Mouse (Mus musculus): ENCODE data around the gene Gm7544. TPM values are rescaled to one million over a fixed set of nuclear protein-coding genes. Genes with fewer than 3 reads are reported as not detected.

The Gm7544 gene
- polyA plus RNA-seq, 1 experiment from 2014 or later: not detected

DNA sequence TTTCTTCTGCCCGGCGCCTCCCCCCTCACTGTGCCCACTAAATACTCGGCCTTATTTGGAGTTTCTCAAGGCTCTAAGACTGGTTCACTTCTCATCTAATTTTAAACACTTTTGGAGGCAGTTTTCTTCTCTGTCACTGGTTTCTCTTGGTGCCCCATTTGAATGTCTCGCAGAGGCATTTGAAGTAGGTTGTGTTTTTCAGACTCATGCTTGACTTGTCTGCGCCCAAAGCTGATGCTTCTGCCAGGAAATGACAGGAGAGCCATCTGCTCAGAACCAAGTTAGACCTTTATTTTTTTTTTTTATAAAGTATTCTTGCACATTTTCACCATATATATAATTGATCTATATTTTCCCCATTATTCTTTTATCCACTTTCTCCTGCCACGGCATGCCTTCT lies 30.9 kb upstream of the Gm7544 start:
- ATAC-seq (no peak), DNase-seq (ENCODE audit: low spot score) (no peak)
- no peaks in the 10 kb centered on the region for H3K27me3 ChIP-seq (replicated peaks; ENCODE audit: insufficient read depth, low read length)
- no peak overlapping the region for H3K27ac ChIP-seq (ENCODE audit: low read length)
- TF ChIP-seq EP300 (IDR thresholded peaks at IDR 0.05) (no peak), CTCF (IDR thresholded peaks at IDR 0.05) (no peak)
- no peak overlapping the region for H3K4me3 ChIP-seq (ENCODE audit: low read depth, low read length)
- 87% methylated on average over 6 of the region's 6 CpGs for WGBS
- no peak overlapping the region for H3K4me2 ChIP-seq (replicated peaks; ENCODE audit: low read depth, low read length)
- H3K4me1 ChIP-seq (ENCODE audit: insufficient read depth, low read depth, low read length): no peaks in the 10 kb centered on the region
- H3K36me3 ChIP-seq (ENCODE audit: insufficient read depth, low read length): no peaks in the 10 kb centered on the region
- peaks cover 6% of the 10 kb centered on the region for H3K9me3 ChIP-seq (ENCODE audit: low read length)
- H3K9ac ChIP-seq (replicated peaks; ENCODE audit: low read depth): no peak overlapping the region

DNA sequence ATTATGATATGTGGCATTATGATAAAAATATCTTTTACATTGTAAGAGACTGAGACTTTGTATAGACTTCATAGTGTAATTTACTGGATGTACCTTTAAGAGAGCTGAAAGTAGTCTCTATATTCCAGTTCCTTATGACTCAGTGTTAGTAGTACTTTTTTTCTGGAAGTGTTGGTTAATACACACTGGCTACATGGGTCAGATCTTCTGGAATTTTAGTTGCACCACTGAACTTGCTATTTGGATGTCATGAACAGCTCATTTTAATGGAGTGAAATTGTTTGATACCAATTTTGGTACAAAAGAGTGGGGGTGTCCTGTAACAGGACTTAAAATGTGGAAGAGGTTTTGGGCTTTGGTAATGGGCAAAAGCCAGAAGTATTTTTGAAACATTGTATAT lies 22.0 kb upstream of the Gm7544 start:
- no peaks in the 10 kb centered on the region for H3K27me3 ChIP-seq (replicated peaks; ENCODE audit: insufficient read depth, low read length)
- H3K4me2 ChIP-seq (replicated peaks; ENCODE audit: low read depth, low read length): no peak overlapping the region
- H3K9ac ChIP-seq (replicated peaks; ENCODE audit: low read depth): no peak overlapping the region
- no peaks in the 10 kb centered on the region for H3K4me1 ChIP-seq (ENCODE audit: insufficient read depth, low read depth, low read length)
- no peak for TF ChIP-seq CTCF (IDR thresholded peaks at IDR 0.05)
- no peaks in the 10 kb centered on the region for H3K9me3 ChIP-seq (ENCODE audit: low read length)
- no peak overlapping the region for H3K4me3 ChIP-seq (ENCODE audit: low read depth, low read length)
- H3K27ac ChIP-seq (ENCODE audit: low read length): no peak overlapping the region
- H3K36me3 ChIP-seq (ENCODE audit: insufficient read depth, low read length): no peaks in the 10 kb centered on the region
- DNase-seq (ENCODE audit: low spot score) (peak; percentile 14), ATAC-seq (no peak)

DNA sequence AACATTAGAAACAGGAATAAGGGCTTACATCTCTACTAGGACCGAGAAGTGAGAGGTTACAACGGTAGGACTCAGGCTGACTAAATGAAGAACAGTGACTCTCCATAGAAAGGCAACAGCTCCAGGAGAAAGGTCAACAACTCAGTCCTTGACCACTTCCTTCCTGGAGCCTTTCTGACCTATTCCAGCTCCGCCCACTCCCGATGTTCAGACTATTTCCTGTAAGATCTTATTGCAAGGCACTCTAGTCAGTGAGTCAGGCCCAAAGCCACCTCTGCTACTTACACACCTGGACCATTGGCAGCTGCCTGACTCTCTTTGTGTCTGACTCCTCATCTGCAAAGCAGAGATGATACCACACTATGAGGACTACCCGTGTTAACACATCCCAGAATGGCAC lies 19.9 kb upstream of the Gm7544 start:
- Histone ChIP-seq H3K4me2 (replicated peaks; ENCODE audit: low read depth, low read length) (no peak overlapping the region), H3K4me3 (ENCODE audit: low read depth, low read length) (no peak overlapping the region), H3K4me1 (ENCODE audit: insufficient read depth, low read depth, low read length) (peaks cover 5% of the 10 kb centered on the region; the same call in 1 of the 2 replicates), H3K27ac (ENCODE audit: low read length) (0 out of 2 replicates have a peak overlapping the region, but pooled peaks have one; percentile 52), H3K9ac (replicated peaks; ENCODE audit: low read depth) (no peak overlapping the region), H3K27me3 (replicated peaks; ENCODE audit: insufficient read depth, low read length) (no peaks in the 10 kb centered on the region), H3K36me3 (ENCODE audit: insufficient read depth, low read length) (no peaks in the 10 kb centered on the region), H3K9me3 (ENCODE audit: low read length) (no peaks in the 10 kb centered on the region)
- TF ChIP-seq EP300 (IDR thresholded peaks at IDR 0.05): peak; percentile 59
- TF ChIP-seq CTCF (IDR thresholded peaks at IDR 0.05): no peak
- ATAC-seq: no peak
- peak; percentile 55 for DNase-seq (ENCODE audit: low spot score)
- WGBS: 54% methylated on average over 5 of the region's 5 CpGs

DNA sequence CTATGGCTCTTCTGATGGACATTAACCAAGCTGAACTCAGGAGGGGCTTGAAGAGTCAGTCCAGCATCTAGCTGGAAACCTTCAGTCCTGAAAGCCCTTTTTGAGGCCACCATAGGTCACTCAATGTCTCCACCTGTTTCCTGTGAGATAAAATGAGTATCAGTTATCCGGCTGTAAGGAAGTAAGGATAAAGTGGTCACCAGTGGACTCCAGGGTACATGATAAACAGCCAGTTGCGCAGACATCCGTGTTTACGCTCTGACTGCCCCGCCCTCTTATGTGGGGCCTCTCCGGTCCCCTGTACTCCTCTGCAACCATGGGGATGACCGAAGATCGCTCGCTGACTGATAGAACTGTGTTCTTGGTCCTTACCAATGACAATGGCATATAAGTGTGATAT lies 18.5 kb upstream of the Gm7544 start:
- Histone ChIP-seq H3K4me3 (ENCODE audit: low read depth, low read length) (no peak overlapping the region), H3K4me2 (replicated peaks; ENCODE audit: low read depth, low read length) (no peak overlapping the region), H3K9ac (replicated peaks; ENCODE audit: low read depth) (no peak overlapping the region), H3K27ac (ENCODE audit: low read length) (peak overlapping the region; percentile 60), H3K27me3 (replicated peaks; ENCODE audit: insufficient read depth, low read length) (no peaks in the 10 kb centered on the region), H3K36me3 (ENCODE audit: insufficient read depth, low read length) (no peaks in the 10 kb centered on the region), H3K4me1 (ENCODE audit: insufficient read depth, low read depth, low read length) (peaks cover 5% of the 10 kb centered on the region; the same call in 1 of the 2 replicates), H3K9me3 (ENCODE audit: low read length) (no peaks in the 10 kb centered on the region)
- peak; percentile 68 for DNase-seq (ENCODE audit: low spot score)
- TF ChIP-seq CTCF (IDR thresholded peaks at IDR 0.05): no peak
- peak; percentile 96 for TF ChIP-seq EP300 (IDR thresholded peaks at IDR 0.05)
- 62% methylated on average over 9 of the region's 9 CpGs for WGBS
- peak; percentile 92 for ATAC-seq

DNA sequence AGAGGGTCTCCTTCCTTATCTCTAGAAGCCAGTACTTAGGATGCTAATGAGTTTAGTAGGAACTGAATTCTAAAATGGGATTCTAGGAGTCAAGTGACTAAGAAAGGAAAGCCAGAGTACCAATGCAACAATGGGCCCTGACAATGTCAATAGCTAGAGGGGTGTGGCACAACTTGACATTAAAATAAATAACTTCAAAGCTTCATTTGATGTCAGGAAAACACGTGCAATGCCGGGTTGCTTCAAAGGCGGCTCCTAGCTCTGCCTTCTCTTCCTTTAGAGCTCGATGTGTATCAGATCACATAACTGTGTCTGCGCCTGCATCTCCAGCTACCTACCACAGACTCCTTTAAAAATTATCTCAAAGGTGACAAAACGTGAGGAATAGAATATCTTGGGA lies 18.1 kb upstream of the Gm7544 start:
- H3K27ac ChIP-seq (ENCODE audit: low read length): peak overlapping the region; percentile 60
- H3K27me3 ChIP-seq (replicated peaks; ENCODE audit: insufficient read depth, low read length): no peaks in the 10 kb centered on the region
- WGBS: 31% methylated on average over 6 of the region's 6 CpGs

DNA sequence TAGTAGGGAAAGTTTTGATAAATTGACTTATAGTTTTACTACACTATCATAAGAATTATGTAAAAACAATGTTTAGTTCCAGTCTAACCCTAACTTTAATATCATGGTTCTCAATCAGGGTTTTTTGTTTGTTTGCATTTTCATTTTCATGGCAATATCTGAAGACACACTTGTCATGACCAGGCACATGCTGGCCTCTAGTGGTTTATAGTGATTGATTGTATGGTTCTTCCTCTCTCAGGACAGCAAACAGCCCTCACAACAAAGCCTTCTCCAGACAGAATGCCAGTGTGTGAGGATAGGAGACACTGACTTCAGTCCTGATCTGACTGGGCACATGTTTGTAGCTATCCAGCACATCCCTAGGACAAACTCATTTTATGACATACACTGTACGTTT lies 17.4 kb upstream of the Gm7544 start:
- ATAC-seq (no peak), DNase-seq (ENCODE audit: low spot score) (peak; percentile 15)
- no peak overlapping the region for H3K4me2 ChIP-seq (replicated peaks; ENCODE audit: low read depth, low read length)
- no peak overlapping the region for H3K9ac ChIP-seq (replicated peaks; ENCODE audit: low read depth)
- no peak overlapping the region for H3K4me3 ChIP-seq (ENCODE audit: low read depth, low read length)
- peak overlapping the region; percentile 47 for H3K27ac ChIP-seq (ENCODE audit: low read length)
- H3K36me3 ChIP-seq (ENCODE audit: insufficient read depth, low read length): no peaks in the 10 kb centered on the region
- H3K9me3 ChIP-seq (ENCODE audit: low read length): no peaks in the 10 kb centered on the region
- H3K4me1 ChIP-seq (ENCODE audit: insufficient read depth, low read depth, low read length): peaks cover 5% of the 10 kb centered on the region; the same call in 1 of the 2 replicates
- TF ChIP-seq CTCF (IDR thresholded peaks at IDR 0.05) (no peak; the same call in 1 of the 2 replicates), EP300 (IDR thresholded peaks at IDR 0.05) (no peak)
- H3K27me3 ChIP-seq (replicated peaks; ENCODE audit: insufficient read depth, low read length): no peaks in the 10 kb centered on the region
- WGBS: 62% methylated on average over 1 of the region's 1 CpGs

More for the DNA sequence above, 18.1 kb upstream of the Gm7544 start:
- no peak for TF ChIP-seq EP300 (IDR thresholded peaks at IDR 0.05)
- TF ChIP-seq CTCF (IDR thresholded peaks at IDR 0.05): no peak
- no peaks in the 10 kb centered on the region for H3K9me3 ChIP-seq (ENCODE audit: low read length)
- H3K4me3 ChIP-seq (ENCODE audit: low read depth, low read length): no peak overlapping the region
- peaks cover 5% of the 10 kb centered on the region; the same call in 1 of the 2 replicates for H3K4me1 ChIP-seq (ENCODE audit: insufficient read depth, low read depth, low read length)
- no peak overlapping the region for H3K4me2 ChIP-seq (replicated peaks; ENCODE audit: low read depth, low read length)
- DNase-seq (ENCODE audit: low spot score) (peak; percentile 63), ATAC-seq (peak; percentile 71)
- no peaks in the 10 kb centered on the region for H3K36me3 ChIP-seq (ENCODE audit: insufficient read depth, low read length)
- H3K9ac ChIP-seq (replicated peaks; ENCODE audit: low read depth): no peak overlapping the region

DNA sequence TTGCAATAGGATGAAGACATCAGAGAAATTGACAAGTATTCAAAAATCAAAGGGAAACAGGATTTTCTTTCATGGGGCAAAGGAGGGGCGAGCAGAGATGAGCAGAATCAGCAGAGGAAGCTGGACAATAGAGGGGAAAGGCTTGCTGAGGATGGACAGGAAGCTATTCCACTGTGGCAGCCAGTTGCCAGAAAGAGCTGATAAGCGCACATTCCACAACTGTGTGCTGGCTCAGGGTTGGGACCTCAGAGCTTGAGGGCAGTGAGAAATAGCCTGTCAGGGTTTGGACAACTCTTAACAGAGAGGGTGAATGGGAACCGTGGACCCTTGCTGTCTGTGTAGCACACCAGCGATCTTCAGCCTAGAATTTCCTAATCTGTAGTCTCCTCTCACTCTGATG lies 16.2 kb upstream of the Gm7544 start:
- peak; percentile 68 for ATAC-seq
- Histone ChIP-seq H3K27ac (ENCODE audit: low read length) (peak overlapping the region; percentile 60), H3K9ac (replicated peaks; ENCODE audit: low read depth) (no peak overlapping the region), H3K36me3 (ENCODE audit: insufficient read depth, low read length) (no peaks in the 10 kb centered on the region), H3K4me1 (ENCODE audit: insufficient read depth, low read depth, low read length) (peaks cover 5% of the 10 kb centered on the region; the same call in 1 of the 2 replicates), H3K4me3 (ENCODE audit: low read depth, low read length) (no peak overlapping the region), H3K9me3 (ENCODE audit: low read length) (no peaks in the 10 kb centered on the region), H3K27me3 (replicated peaks; ENCODE audit: insufficient read depth, low read length) (no peaks in the 10 kb centered on the region), H3K4me2 (replicated peaks; ENCODE audit: low read depth, low read length) (no peak overlapping the region)
- 10% methylated on average over 4 of the region's 4 CpGs for WGBS
- peak; percentile 76 for DNase-seq (ENCODE audit: low spot score)
- TF ChIP-seq EP300 (IDR thresholded peaks at IDR 0.05) (peak; percentile 77), CTCF (IDR thresholded peaks at IDR 0.05) (no peak)
